Mouse (Mus musculus): ENCODE results near the gene Hcfc2.
A peak's percentile ranks its signal among the peaks of the same experiment; 100 is the strongest.

Gene Hcfc2

DNA sequence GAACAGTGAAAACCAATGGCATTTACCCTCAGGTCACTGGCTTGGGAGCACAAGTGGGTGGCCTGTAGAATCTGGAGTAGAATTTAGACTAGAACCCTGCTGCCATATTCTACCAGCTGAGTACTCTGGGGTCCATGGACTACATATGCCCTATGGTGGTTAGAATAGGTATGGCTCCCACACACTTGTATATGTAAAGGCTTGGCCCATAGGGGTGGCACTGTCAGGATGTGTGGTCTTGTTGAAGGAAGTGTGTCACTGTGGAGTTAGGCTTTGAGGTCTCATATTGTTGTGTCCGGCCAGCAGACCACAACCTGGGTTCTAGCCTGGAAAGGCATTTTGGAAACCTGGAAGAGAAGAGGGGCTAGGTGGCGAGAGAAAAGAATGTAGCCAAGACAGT, 74.8 kb downstream of the Hcfc2 start:
- no peak for DNase-seq (ENCODE audit: extremely low read depth, low read depth)

- DNase-seq (ENCODE audit: extremely low read depth, low read depth): no peak
Observed at GRCm38 (mm10) chr10:82771595-82772170, 75.7 kb downstream of the Hcfc2 start.

DNA sequence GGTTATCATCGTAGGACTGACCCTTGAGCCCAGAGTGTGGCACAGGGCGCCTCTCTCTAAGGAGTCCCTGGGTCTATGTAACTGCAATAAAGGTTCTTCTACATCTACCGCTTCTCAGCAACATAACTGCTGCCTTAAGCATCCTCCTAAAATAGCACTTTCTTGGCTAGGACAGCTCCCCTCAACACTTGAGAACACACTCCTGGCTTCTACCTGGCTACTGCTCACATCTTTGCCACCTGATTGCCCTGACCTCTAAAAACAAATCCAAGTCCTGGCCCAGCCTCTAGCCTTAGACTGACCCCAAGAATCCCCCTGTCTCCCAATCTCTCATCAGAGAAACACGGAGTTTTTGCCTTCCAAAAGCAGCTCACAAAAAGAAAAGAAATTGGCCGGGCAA, 78.9 kb downstream of the Hcfc2 start:
- no peak for DNase-seq (ENCODE audit: extremely low read depth, low read depth)

GRCm38 (mm10) chr10:82777075-82777474, 81.1 kb downstream of the Hcfc2 start:
- peak; percentile 85 for DNase-seq (ENCODE audit: extremely low read depth, low read depth)

DNA sequence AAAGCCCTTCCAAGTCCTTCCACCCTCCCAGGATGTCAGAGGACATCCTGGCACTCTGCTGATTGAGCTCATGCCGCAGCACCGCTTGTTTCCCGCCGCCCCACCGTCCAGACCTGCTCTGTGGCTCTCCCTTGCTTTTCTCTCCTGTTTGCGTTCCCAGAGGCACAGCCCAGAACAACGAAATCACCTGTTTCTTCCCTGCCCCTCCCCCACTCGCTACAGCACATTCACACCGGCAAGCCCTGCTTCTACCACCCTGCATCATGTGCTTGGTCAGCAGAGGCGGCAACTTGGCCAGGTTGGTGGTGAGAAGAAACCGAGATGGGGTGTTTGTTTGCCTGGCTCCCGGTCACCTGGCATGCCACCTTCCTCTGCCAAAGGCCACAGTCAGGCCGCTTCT, 81.9 kb downstream of the Hcfc2 start:
- no peak for DNase-seq (ENCODE audit: extremely low read depth, low read depth)

GRCm38 (mm10) chr10:82778791-82779549, 83.0 kb downstream of the Hcfc2 start:
- peak; percentile 36 for DNase-seq (ENCODE audit: extremely low read depth, low read depth)

DNA sequence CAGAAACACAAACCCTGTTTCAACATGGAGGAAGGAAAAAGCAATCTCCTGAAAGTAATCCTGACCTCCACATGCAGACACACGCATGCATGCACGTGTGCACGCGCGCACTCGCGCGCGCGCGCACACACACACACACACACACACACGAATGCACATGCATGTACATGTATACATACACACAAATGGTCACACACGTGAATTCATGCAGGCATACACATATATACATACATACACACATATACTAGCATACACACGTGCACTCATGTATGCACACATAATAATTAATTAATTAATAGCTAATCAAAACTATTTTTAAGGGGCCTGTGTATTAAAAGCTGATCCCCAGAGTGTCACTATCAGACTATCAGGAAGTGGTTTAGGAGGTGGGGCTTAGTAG, 83.9 kb downstream of the Hcfc2 start:
- DNase-seq (ENCODE audit: extremely low read depth, low read depth): no peak

GRCm38 (mm10) chr10:82780322-82780721, 84.4 kb downstream of the Hcfc2 start:
- DNase-seq (ENCODE audit: extremely low read depth, low read depth): peak; percentile 56

DNA sequence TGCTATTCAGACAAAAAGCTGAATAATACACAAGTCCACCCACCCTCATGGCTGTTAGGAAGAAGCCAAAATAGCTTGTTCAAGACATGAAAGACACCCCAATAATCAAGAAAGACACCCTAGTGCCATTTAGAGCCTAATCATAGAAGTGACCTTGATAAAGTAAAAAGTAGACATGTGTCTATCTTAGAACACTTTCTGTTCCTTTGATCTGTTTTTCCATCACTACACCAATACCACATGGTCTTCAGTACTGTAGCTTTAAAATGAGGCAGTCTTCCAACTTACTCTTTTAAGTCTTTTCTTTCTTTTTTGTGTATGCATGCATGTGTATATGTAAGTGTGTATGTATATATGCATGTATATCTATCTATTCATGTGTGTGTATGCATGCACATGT, 84.9 kb downstream of the Hcfc2 start:
- no peak for DNase-seq (ENCODE audit: extremely low read depth, low read depth)

GRCm38 (mm10) chr10:82782472-82782871, 86.5 kb downstream of the Hcfc2 start:
- DNase-seq (ENCODE audit: extremely low read depth, low read depth): no peak

- DNase-seq (ENCODE audit: extremely low read depth, low read depth): no peak
Observed at GRCm38 (mm10) chr10:82789181-82789580, 93.2 kb downstream of the Hcfc2 start.

DNA sequence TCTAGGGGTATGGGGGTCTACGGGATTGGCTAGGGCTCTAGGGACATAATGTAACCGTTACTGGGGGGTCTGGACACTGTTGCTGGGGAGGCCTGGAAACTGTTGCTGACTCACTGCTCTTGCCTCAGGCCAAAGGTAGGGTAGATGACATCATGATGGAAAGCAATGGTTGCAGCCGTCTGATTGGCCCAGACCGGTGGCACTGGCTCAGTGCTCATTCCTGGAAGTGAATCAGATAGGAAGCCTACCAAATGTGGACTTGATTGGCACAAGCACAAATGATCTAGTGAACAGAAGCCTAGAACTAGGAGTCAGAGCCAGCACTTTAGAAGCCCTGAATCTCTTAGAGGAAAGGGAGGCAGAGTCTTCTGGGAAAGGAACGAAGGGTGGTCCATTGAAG, 94.5 kb downstream of the Hcfc2 start:
- DNase-seq (ENCODE audit: extremely low read depth, low read depth): no peak

- DNase-seq (ENCODE audit: extremely low read depth, low read depth): no peak
Observed at GRCm38 (mm10) chr10:82791713-82792112, 95.8 kb downstream of the Hcfc2 start.
